Mouse (Mus musculus) CH12.LX (cell line): Measurements from ENCODE around the gene Rpusd2. TPM values are rescaled to one million over a fixed set of nuclear protein-coding genes. Genes with fewer than 3 reads are reported as not detected.

Source experiments
- DNase-seq: peaks from one replicate; pipeline ENCODE4 v3.0.0-alpha.2; 2013; ENCODE audit errors: extremely low read depth
- H3K27ac ChIP-seq: 2 replicates; pipeline ENCODE4 v1.5.1; 2012; ENCODE audit warnings: low read depth, mild to moderate bottlenecking, control low read depth, moderate library complexity; ENCODE audit not compliant: insufficient read depth
- H3K27me3 ChIP-seq: replicated peaks from 2 replicates; pipeline ENCODE3; 2012; ENCODE audit warnings: inconsistent platforms
- H3K36me3 ChIP-seq, 2 experiments: replicated peaks in 1 of 2; 2 replicates each; pipeline versions ENCODE3 to v1.6.1; 2012; ENCODE audit warnings: inconsistent platforms in 1 of 2, low read length in 1 of 2, mild to moderate bottlenecking in 1 of 2, mixed read lengths in 1 of 2, moderate library complexity in 1 of 2; ENCODE audit not compliant: control insufficient read depth in 1 of 2, insufficient read depth in 1 of 2
- H3K4me1 ChIP-seq, 2 experiments: 2 replicates each; pipeline ENCODE4 v1.6.1; 2012; ENCODE audit warnings: inconsistent platforms in 1 of 2, moderate library complexity in 1 of 2; ENCODE audit not compliant: insufficient read depth in 2 of 2, control insufficient read depth in 1 of 2
- H3K4me2 ChIP-seq: 2 replicates; pipeline ENCODE4 v1.6.1; 2012; ENCODE audit warnings: low read depth, mild to moderate bottlenecking, control low read depth; ENCODE audit not compliant: poor library complexity, insufficient read depth, severe bottlenecking
- H3K4me3 ChIP-seq, 3 experiments: fragments of 150-350 bp in 1 of 3; sonication (generic) in 1 of 3; replicated peaks in 1 of 3; 2 replicates each; pipeline versions ENCODE3 to v1.5.1; 2011 to 2012; ENCODE audit warnings: low read depth in 2 of 3, low read length in 2 of 3, mild to moderate bottlenecking in 2 of 3, moderate library complexity in 2 of 3, control low read depth in 1 of 3, improper control_type of control experiment in 1 of 3, inconsistent platforms in 1 of 3, mixed read lengths in 1 of 3; ENCODE audit not compliant: poor library complexity in 1 of 3
- H3K79me2 ChIP-seq: replicated peaks from 2 replicates; pipeline ENCODE4 v1.6.1; 2012; ENCODE audit warnings: mild to moderate bottlenecking, moderate library complexity; ENCODE audit not compliant: control insufficient read depth, poor library complexity, insufficient read depth, severe bottlenecking; ENCODE audit errors: extremely low read depth
- H3K9ac ChIP-seq: 2 replicates; pipeline ENCODE4 v1.6.1; 2012; ENCODE audit warnings: low read depth, mild to moderate bottlenecking, control low read depth, moderate library complexity; ENCODE audit not compliant: insufficient read depth
- H3K9me3 ChIP-seq: replicated peaks from 2 replicates; pipeline ENCODE3; 2012; ENCODE audit warnings: low read length, inconsistent platforms, mixed read lengths
- BHLHE40 ChIP-seq: IDR thresholded peaks from 2 replicates; pipeline ENCODE4 v1.6.1; 2011; ENCODE audit warnings: mild to moderate bottlenecking, low read depth, low read length, improper control_type of control experiment
- CHD2 ChIP-seq: IDR thresholded peaks from 2 replicates; pipeline ENCODE4 v1.6.1; 2011; ENCODE audit warnings: low read length, improper control_type of control experiment
- CTCF ChIP-seq, 2 experiments: IDR thresholded peaks in 1 of 2; conservative IDR thresholded peaks in 1 of 2; 2 replicates each; pipeline ENCODE4 v1.5.1; 2011 to 2012; ENCODE audit warnings: low read depth in 2 of 2, low read length in 2 of 2, improper control_type of control experiment in 1 of 2, inconsistent platforms in 1 of 2, mild to moderate bottlenecking in 1 of 2, moderate library complexity in 1 of 2
- E2F4 ChIP-seq: IDR thresholded peaks from 2 replicates; pipeline ENCODE4 v1.6.1; 2011; ENCODE audit warnings: low read depth, low read length, improper control_type of control experiment; ENCODE audit not compliant: insufficient replicate concordance
- ELF1 ChIP-seq: IDR thresholded peaks from 2 replicates; pipeline ENCODE4 v1.6.1; 2014; ENCODE audit warnings: low read depth, mild to moderate bottlenecking, inconsistent platforms, low read length, improper control_type of control experiment
- ETS1 ChIP-seq: conservative IDR thresholded peaks from 2 replicates; pipeline ENCODE4 v1.6.1; 2012; ENCODE audit warnings: low read depth, mild to moderate bottlenecking, inconsistent platforms, low read length, improper control_type of control experiment, moderate library complexity
- GABPA ChIP-seq: IDR thresholded peaks from 2 replicates; pipeline ENCODE4 v1.6.1; 2012; ENCODE audit warnings: low read depth, low read length, improper control_type of control experiment, inconsistent platforms; ENCODE audit not compliant: insufficient replicate concordance
- HCFC1 ChIP-seq: IDR thresholded peaks from 2 replicates; pipeline ENCODE4 v1.6.1; 2012; ENCODE audit warnings: low read depth, mild to moderate bottlenecking, inconsistent platforms, low read length, improper control_type of control experiment
- IRF4 ChIP-seq: IDR thresholded peaks from 2 replicates; pipeline ENCODE4 v1.6.1; 2014; ENCODE audit warnings: low read depth, mild to moderate bottlenecking, inconsistent platforms, low read length, improper control_type of control experiment
- JUN ChIP-seq: IDR thresholded peaks from 2 replicates; pipeline ENCODE4 v1.6.1; 2011; ENCODE audit warnings: low read depth, mild to moderate bottlenecking, low read length, improper control_type of control experiment, moderate library complexity; ENCODE audit not compliant: insufficient read depth
- JUND ChIP-seq: conservative IDR thresholded peaks from 2 replicates; pipeline ENCODE4 v1.6.1; 2011; ENCODE audit warnings: low read depth, low read length, improper control_type of control experiment
- KAT2A ChIP-seq: IDR thresholded peaks from 2 replicates; pipeline ENCODE4 v1.6.1; 2012; ENCODE audit warnings: low read length, improper control_type of control experiment, inconsistent platforms; ENCODE audit not compliant: insufficient replicate concordance
- MAX ChIP-seq: IDR thresholded peaks from 2 replicates; pipeline ENCODE4 v1.6.1; 2011; ENCODE audit warnings: low read length, improper control_type of control experiment
- MAZ ChIP-seq: IDR thresholded peaks from 2 replicates; pipeline ENCODE4 v1.6.1; 2012; ENCODE audit warnings: low read depth, mild to moderate bottlenecking, inconsistent platforms, low read length, improper control_type of control experiment, moderate library complexity
- MEF2A ChIP-seq: IDR thresholded peaks from 2 replicates; pipeline ENCODE4 v1.6.1; 2014; ENCODE audit warnings: low read depth, mild to moderate bottlenecking, inconsistent platforms, low read length, improper control_type of control experiment, borderline replicate concordance
- MXI1 ChIP-seq: IDR thresholded peaks from 2 replicates; pipeline ENCODE4 v1.6.1; 2011; ENCODE audit warnings: mild to moderate bottlenecking, low read depth, low read length, improper control_type of control experiment
- MYC ChIP-seq: IDR thresholded peaks from 2 replicates; pipeline ENCODE4 v1.6.1; 2011; ENCODE audit warnings: low read depth, mild to moderate bottlenecking, improper control_type of control experiment, low read length
- NELFE ChIP-seq: IDR thresholded peaks from 2 replicates; pipeline ENCODE4 v1.6.1; 2011; ENCODE audit warnings: low read depth, low read length, improper control_type of control experiment
- NRF1 ChIP-seq: IDR thresholded peaks from 2 replicates; pipeline ENCODE4 v1.6.1; 2014; ENCODE audit warnings: low read depth, mild to moderate bottlenecking, inconsistent platforms, low read length, improper control_type of control experiment, moderate library complexity
- PAX5 ChIP-seq: IDR thresholded peaks from 2 replicates; pipeline ENCODE4 v1.6.1; 2012; ENCODE audit warnings: low read length, inconsistent platforms, mixed read lengths
- POLR2A ChIP-seq: IDR thresholded peaks from 2 replicates; pipeline ENCODE4 v1.6.1; 2011; ENCODE audit warnings: low read depth, mild to moderate bottlenecking, improper control_type of control experiment, low read length
- POLR2AphosphoS2 ChIP-seq: IDR thresholded peaks from 2 replicates; pipeline ENCODE4 v1.6.1; 2011; ENCODE audit warnings: low read depth, low read length, improper control_type of control experiment
- RAD21 ChIP-seq: IDR thresholded peaks from 2 replicates; pipeline ENCODE4 v1.6.1; 2011; ENCODE audit warnings: low read depth, mild to moderate bottlenecking, low read length, improper control_type of control experiment, moderate library complexity
- RCOR1 ChIP-seq: conservative IDR thresholded peaks from 2 replicates; pipeline ENCODE4 v1.6.1; 2012; ENCODE audit warnings: low read depth, mild to moderate bottlenecking, inconsistent platforms, low read length, improper control_type of control experiment
- SIN3A ChIP-seq: IDR thresholded peaks from 2 replicates; pipeline ENCODE4 v1.6.1; 2012; ENCODE audit warnings: low read length, improper control_type of control experiment, inconsistent platforms
- SMC3 ChIP-seq: IDR thresholded peaks from 2 replicates; pipeline ENCODE4 v1.6.1; 2011; ENCODE audit warnings: low read depth, low read length, improper control_type of control experiment
- TBP ChIP-seq: conservative IDR thresholded peaks from 2 replicates; pipeline ENCODE4 v1.6.1; 2011; ENCODE audit warnings: low read depth, low read length, improper control_type of control experiment
- TCF12 ChIP-seq: IDR thresholded peaks from 2 replicates; pipeline ENCODE4 v1.6.1; 2014; ENCODE audit warnings: low read depth, mild to moderate bottlenecking, inconsistent platforms, low read length, improper control_type of control experiment
- USF1 ChIP-seq: IDR thresholded peaks from 2 replicates; pipeline ENCODE4 v1.6.1; 2014; ENCODE audit warnings: low read depth, mild to moderate bottlenecking, inconsistent platforms, low read length, improper control_type of control experiment
- USF2 ChIP-seq: conservative IDR thresholded peaks from 2 replicates; pipeline ENCODE4 v1.6.1; 2011; ENCODE audit warnings: low read depth, low read length, improper control_type of control experiment
- ZC3H11A ChIP-seq: IDR thresholded peaks from 2 replicates; pipeline ENCODE4 v1.6.1; 2012; ENCODE audit warnings: low read depth, mild to moderate bottlenecking, inconsistent platforms, low read length, improper control_type of control experiment
- ZKSCAN1 ChIP-seq: IDR thresholded peaks from 2 replicates; pipeline ENCODE4 v1.6.1; 2012; ENCODE audit warnings: low read depth, inconsistent platforms, low read length, improper control_type of control experiment, borderline replicate concordance
- ZMIZ1 ChIP-seq: IDR thresholded peaks from 2 replicates; pipeline ENCODE4 v1.6.1; 2012; ENCODE audit warnings: low read depth, mild to moderate bottlenecking, inconsistent platforms, low read length, improper control_type of control experiment
- dilution Hi-C: fragments of 300-500 bp; cut with MboI; formaldehyde crosslinking; loops from 2 replicates; pipeline ENCODE4 v1.14.3; 2020; ENCODE audit warnings: low sequenced_read_pairs; ENCODE audit not compliant: extremely low pct_unique_long_range_greater_than_20kb, extremely low pct_ligation_motif_present
- in situ Hi-C: fragments of 300-500 bp; cut with MboI; formaldehyde crosslinking; loops from 3 replicates; pipeline ENCODE4 v1.14.3; 2019; ENCODE audit warnings: low sequenced_read_pairs, low pct_ligation_motif_present, low pct_unique_long_range_greater_than_20kb, mixed read lengths
- polyA plus RNA-seq: library from polyadenylated mRNA; unstranded; fragments of >175 nt; gene quantifications from 2 replicates; pipeline ENCODE4 v1.2.1, GENCODE M21; 2012; ENCODE audit warnings: low read depth; ENCODE audit not compliant: insufficient read length
- total RNA-seq, 2 experiments: library from RNA; depleted of rRNA; stranded (reverse); fragments of 300-350 nt in 1 of 2; fragments of >200 nt in 1 of 2; gene quantifications; 2 replicates each; pipeline ENCODE4 v1.2.3; 2012 to 2014

The Rpusd2 gene
- total RNA-seq (2012; rRNA removed) (14.7 and 14.8 TPM in 2 replicates), total RNA-seq (2014; rRNA removed) (9.3 and 10.7 TPM in 2 replicates), polyA plus RNA-seq (12.3 and 13.7 TPM in 2 replicates)

GRCm38 (mm10) chr2:119034656-119035396 lies at the start of gene Rpusd2:
TSS of gene Rpusd2 (plus strand) at chr2:119034790.
- Histone ChIP-seq H3K36me3 (peaks cover 26 to 32% of the 10 kb centered on the region in 2 experiments), H3K4me1 (peaks cover 4 to 19% of the 10 kb centered on the region in 2 experiments; a peak in 3 of 4 replicates), H3K4me2 (peak within 1 kb of the TSS; percentile 87), H3K9me3 (no peaks in the 10 kb centered on the region), H3K27me3 (peaks cover 13% of the 10 kb centered on the region), H3K79me2 (peaks cover 9% of the 10 kb centered on the region), H3K27ac (peak within 1 kb of the TSS; percentile 52), H3K9ac (peak within 1 kb of the TSS; percentile 77), H3K4me3 (peak within 1 kb of the TSS; percentile 80 to 95 (median 88))
- peak; percentile 98 for DNase-seq
- in situ Hi-C loops, result loop anchor here (5.0 kb wide), 1 partner anchor 152 kb away; no protein-coding TSS in a partner anchor
- dilution Hi-C loops, result no loop called here
- TF ChIP-seq E2F4 (peak; percentile 90; the same call in 1 of the 2 replicates), USF2 (peak; percentile 52; the same call in 1 of the 2 replicates), BHLHE40 (peak; percentile 42; the same call in 1 of the 2 replicates), TBP (peak; percentile 85), POLR2AphosphoS2 (peak; percentile 44; the same call in 1 of the 2 replicates), ZMIZ1 (peak; percentile 82; the same call in 1 of the 2 replicates), JUND (no peak), MYC (peak; percentile 98), MEF2A (peak; percentile 47), HCFC1 (peak; percentile 84), MXI1 (peak; percentile 100), KAT2A (0 out of 2 replicates have a peak, but pooled peaks have one; percentile 59), ETS1 (0 out of 2 replicates have a peak, but pooled peaks have one; percentile 19), ZKSCAN1 (no peak), CHD2 (0 out of 2 replicates have a peak, but pooled peaks have one; percentile 25), JUN (no peak), NELFE (peak; percentile 87), NRF1 (peak; percentile 59), ELF1 (peak; percentile 80), PAX5 (no peak), MAX (peak; percentile 97), IRF4 (peak; percentile 56; the same call in 1 of the 2 replicates), TCF12 (peak; percentile 90), SIN3A (peak; percentile 99), CTCF (conservative IDR thresholded peaks at IDR 0.05 in 1 of 2, IDR thresholded peaks at IDR 0.05 in 1 of 2; ENCODE audit: low read depth in 2 of 2, low read length in 2 of 2) (peak in 1 of 2 experiments; percentile 63; a peak in 2 of 4 replicates), ZC3H11A (no peak), USF1 (peak; percentile 78), MAZ (no peak), RAD21 (peak; percentile 34), POLR2A (peak; percentile 84), GABPA (no peak; the same call in 1 of the 2 replicates), RCOR1 (no peak), SMC3 (peak; percentile 44)
